25 mouse cellular contexts compared by ENCODE assay signal in genomic region chr7:102664599-102664998, GRCm38 (mm10). TPM values are rescaled to one million over a fixed set of nuclear protein-coding genes. Genes with fewer than 3 reads are reported as not detected.
"Had no signal": no experiment of that assay in that cellular context is flagged by ENCODE, and none has a peak within 500 bp of the region (broad histone marks: within the 10 kb centered on the region; RNA-seq: fewer than 3 reads in every experiment).

Olfr556 (plus strand) TSS chr7:102664899.

- DNase-seq: heart, postnatal 14 days; heart, postnatal 36 days; heart, postnatal 4 days; kidney, adult 11 months; kidney, adult 18-20 months; kidney, adult 2 months; kidney, adult 8-10 months; kidney, postnatal 10 days; kidney, postnatal 14 days; kidney, postnatal 25 days; layer of hippocampus, adult 9-11 months; layer of hippocampus, postnatal 36 days had no signal

- ATAC-seq: hindbrain, embryonic 16.5 days; hindbrain, postnatal 0 days; inflammation-experienced regulatory T-cells, adult 6 months; intestine, embryonic 15.5 days; intestine, embryonic 16.5 days; intestine, postnatal 0 days had no signal

RNA-seq across cellular contexts. Expression of gene Olfr556, which starts in this region (rescaled TPM):
- total RNA-seq: heart, postnatal 10 days; heart, postnatal 14 days; heart, postnatal 25 days; heart, postnatal 36 days; heart, postnatal 4 days; hematopoietic stem cell, adult 5-6 weeks; hindbrain, postnatal 0 days; layer of hippocampus, adult 18-20 months; layer of hippocampus, adult 2 months; layer of hippocampus, postnatal 10 days; left cerebral cortex, adult 18-20 months had no signal
